ENCODE assay signal across 7 mouse cellular contexts in genomic region chr7:143459332-143460211, GRCm38 (mm10). TPM values are rescaled to one million over a fixed set of nuclear protein-coding genes. Genes with fewer than 3 reads are reported as not detected.
A peak's percentile ranks its signal among the peaks of the same experiment; 100 is the strongest.
DNase-seq lines count a peak whose midpoint lies in the region; ATAC-seq and TF ChIP-seq lines count a peak whose summit lies in the region.

No protein-coding gene starts in this region.

- peak overlapping the region; percentile 82 for H3K27ac ChIP-seq in gastrocnemius, adult 2 months
- H3K27ac ChIP-seq in hindbrain, embryonic 15.5 days (replicated peaks), result peak overlapping the region; percentile 56
- H3K27ac ChIP-seq in lung, embryonic 15.5 days, result peak overlapping the region; percentile 69

- intact Hi-C loops in gastrocnemius, adult 2 months (cut with DNase I), result loop anchor here (5.0 to 10.0 kb wide), 5 partner anchors 52 to 455 kb away; partner anchors contain the start of gene Tspan32

- H3K4me2 ChIP-seq in hindbrain, embryonic 15.5 days, result peak overlapping the region; percentile 60
- H3K4me2 ChIP-seq in lung, embryonic 15.5 days, result peak overlapping the region; percentile 66

- ATAC-seq in hindbrain, embryonic 15.5 days (ENCODE audit: low FRiP score, low read depth), result no peak
- peak; percentile 15; the same call in 1 of the 2 replicates for ATAC-seq in lung, embryonic 15.5 days (ENCODE audit: borderline replicate concordance, extremely low read depth, low FRiP score, low TSS enrichment)

- WGBS in hindbrain, embryonic 15.5 days, result 31% methylated on average over 97 of the region's 100 CpGs
- WGBS in lung, embryonic 15.5 days, result 29% methylated on average over 82 of the region's 100 CpGs

- no peak for TF ChIP-seq CTCF in E14TG2a.4 (conservative IDR thresholded peaks at IDR 0.05; ENCODE audit: low read length)
- TF ChIP-seq CTCF in gastrocnemius, adult 2 months (IDR thresholded peaks at IDR 0.05), result no peak

- H3K4me3 ChIP-seq in E14TG2a.4 (replicated peaks; ENCODE audit: low read length), result peak overlapping the region; percentile 78
- H3K4me3 ChIP-seq in gastrocnemius, adult 2 months, result peak overlapping the region; percentile 81
- H3K4me3 ChIP-seq in hindbrain, embryonic 15.5 days, result peak overlapping the region; percentile 48
- H3K4me3 ChIP-seq in lung, embryonic 15.5 days, result peak overlapping the region; percentile 57

- peaks cover 92% of the 10 kb centered on the region for H3K27me3 ChIP-seq in E14TG2a.4 (ENCODE audit: insufficient read depth, low read length)
- peaks cover 2% of the 10 kb centered on the region; the same call in 1 of the 2 replicates for H3K27me3 ChIP-seq in hindbrain, embryonic 15.5 days
- no peaks in the 10 kb centered on the region; the same call in 1 of the 2 replicates for H3K27me3 ChIP-seq in lung, embryonic 15.5 days

- H3K9me3 ChIP-seq in E14TG2a.4 (ENCODE audit: low read length), result peaks cover 3% of the 10 kb centered on the region; the same call in 1 of the 2 replicates
- H3K9me3 ChIP-seq in hindbrain, embryonic 15.5 days, result no peaks in the 10 kb centered on the region
- peaks cover 10% of the 10 kb centered on the region; the same call in 1 of the 2 replicates for H3K9me3 ChIP-seq in lung, embryonic 15.5 days

- peaks cover 39% of the 10 kb centered on the region for H3K4me1 ChIP-seq in E14TG2a.4 (replicated peaks; ENCODE audit: low read depth, low read length)
- H3K4me1 ChIP-seq in hindbrain, embryonic 15.5 days (replicated peaks), result 0 out of 2 replicates have a peak, but pooled peaks cover 5% of the 10 kb centered on the region
- H3K4me1 ChIP-seq in lung, embryonic 15.5 days, result peaks cover 27% of the 10 kb centered on the region

- no peaks in the 10 kb centered on the region for H3K36me3 ChIP-seq in E14TG2a.4 (ENCODE audit: insufficient read depth, low read length)
- H3K36me3 ChIP-seq in hindbrain, embryonic 15.5 days, result no peaks in the 10 kb centered on the region
- no peaks in the 10 kb centered on the region for H3K36me3 ChIP-seq in lung, embryonic 15.5 days

- DNase-seq in R1 (ENCODE audit: low read depth, low spot score) (peak; percentile 40), adipocyte (ENCODE audit: low spot score) (no peak)
- peak; percentile 82 for DNase-seq in gastrocnemius, adult 2 months
- peak; percentile 65 for DNase-seq in testis, postnatal 10 days (ENCODE audit: low spot score)

- peak overlapping the region; percentile 50 for H3K9ac ChIP-seq in hindbrain, embryonic 15.5 days
- peak overlapping the region; percentile 53 for H3K9ac ChIP-seq in lung, embryonic 15.5 days

RNA-seq across cellular contexts. Expression of gene Cdkn1c, which starts 1.3 kb away (rescaled TPM):
- 10 to 100 TPM; 23.2 to 23.5 TPM for total RNA-seq in gastrocnemius, adult 2 months (2021)
- polyA plus RNA-seq in hindbrain, embryonic 15.5 days (2015; fragmentation: Nextera tagmentation; extraction: Ambion mirVana), result 267 and 430 TPM in 2 replicates
- 553 and 555 TPM in 2 replicates for polyA plus RNA-seq in lung, embryonic 15.5 days (2015; fragmentation: Nextera tagmentation; extraction: Ambion mirVana)

RNA-seq across cellular contexts. Expression of gene Slc22a18, which starts 14.0 kb away (rescaled TPM):
- total RNA-seq in gastrocnemius, adult 2 months (2021), result under 1 TPM; 0.17 to 0.20 TPM
- 0.75 and 1.7 TPM in 2 replicates for polyA plus RNA-seq in hindbrain, embryonic 15.5 days (2015; fragmentation: Nextera tagmentation; extraction: Ambion mirVana)
- 1.9 and 2.4 TPM in 2 replicates for polyA plus RNA-seq in lung, embryonic 15.5 days (2015; fragmentation: Nextera tagmentation; extraction: Ambion mirVana)

RNA-seq across cellular contexts. Expression of gene Phlda2, which starts 43.4 kb away (rescaled TPM):
- not detected for total RNA-seq in gastrocnemius, adult 2 months (2021)
- 0.54 and 1.2 TPM in 2 replicates for polyA plus RNA-seq in hindbrain, embryonic 15.5 days (2015; fragmentation: Nextera tagmentation; extraction: Ambion mirVana)
- 4.7 and 4.9 TPM in 2 replicates for polyA plus RNA-seq in lung, embryonic 15.5 days (2015; fragmentation: Nextera tagmentation; extraction: Ambion mirVana)
